Mouse (Mus musculus) embryonic facial prominence, embryonic 11.5 days (tissue): ENCODE results near the gene Srsf9. TPM values are rescaled to one million over a fixed set of nuclear protein-coding genes. Genes with fewer than 3 reads are reported as not detected.

Experiments
- ATAC-seq: fragments of 200-750 bp; cut with Nextera tagmentation; replicated peaks from 2 replicates; pipeline ENCODE4 v1.8.0; 2017; ENCODE audit warnings: low read depth; ENCODE audit not compliant: insufficient number of reproducible peaks, low FRiP score, low TSS enrichment
- DNase-seq: peaks from one replicate; pipeline ENCODE4 v3.0.0-alpha.2; 2015; ENCODE audit warnings: low spot score
- H3K27ac ChIP-seq: fragments of 300-500 bp; sonication (generic); replicated peaks from 2 replicates; pipeline ENCODE4 v1.5.1; 2014; ENCODE audit warnings: mild to moderate bottlenecking, low read depth, low read length, control low read depth
- H3K27me3 ChIP-seq: fragments of 300-500 bp; sonication (generic); 2 replicates; pipeline ENCODE4 v1.6.1; 2014; ENCODE audit warnings: mild to moderate bottlenecking, low read length, moderate library complexity, mixed read lengths; ENCODE audit not compliant: control insufficient read depth, insufficient read depth
- H3K36me3 ChIP-seq: fragments of 300-500 bp; sonication (generic); replicated peaks from 2 replicates; pipeline ENCODE4 v1.6.1; 2014; ENCODE audit warnings: low read depth, mild to moderate bottlenecking, low read length, moderate library complexity, mixed read lengths; ENCODE audit not compliant: control insufficient read depth, insufficient read depth
- H3K4me1 ChIP-seq: fragments of 300-500 bp; sonication (generic); 2 replicates; pipeline ENCODE4 v1.6.1; 2014; ENCODE audit warnings: low read length, mixed read lengths; ENCODE audit not compliant: control insufficient read depth, insufficient read depth
- H3K4me2 ChIP-seq: fragments of 300-500 bp; sonication (generic); 2 replicates; pipeline ENCODE4 v1.6.1; 2014; ENCODE audit warnings: low read depth, mild to moderate bottlenecking, control low read depth, low read length, moderate library complexity
- H3K4me3 ChIP-seq: fragments of 300-500 bp; sonication (generic); 2 replicates; pipeline ENCODE4 v1.5.1; 2014; ENCODE audit warnings: low read depth, low read length, control low read depth
- H3K9ac ChIP-seq: fragments of 300-500 bp; sonication (generic); replicated peaks from 2 replicates; pipeline ENCODE4 v1.6.1; 2014; ENCODE audit warnings: mild to moderate bottlenecking, control low read depth, low read length
- H3K9me3 ChIP-seq: fragments of 300-500 bp; sonication (generic); replicated peaks from 2 replicates; pipeline ENCODE4 v1.6.1; 2016; ENCODE audit warnings: mild to moderate bottlenecking, low read length, inconsistent platforms, mixed read lengths; ENCODE audit not compliant: control insufficient read depth
- WGBS: fragments of 180-500 bp; shearing (Covaris S2); extraction: QIAGEN DNeasy Blood & Tissue Kit; methylation state at CpG from one replicate; pipeline ENCODE4 v1.1.7; 2014; 5-methylcytosine and 5-hydroxymethylcytosine counted together
- polyA plus RNA-seq: library from polyadenylated mRNA; unstranded; fragments of >200 nt; fragmentation: Nextera tagmentation; extraction: Ambion mirVana; gene quantifications from 2 replicates; pipeline ENCODE4 v1.2.1, GENCODE M21; 2014

The Srsf9 gene
- polyA plus RNA-seq, 1 experiment from 2014 or later: 390 TPM

DNA sequence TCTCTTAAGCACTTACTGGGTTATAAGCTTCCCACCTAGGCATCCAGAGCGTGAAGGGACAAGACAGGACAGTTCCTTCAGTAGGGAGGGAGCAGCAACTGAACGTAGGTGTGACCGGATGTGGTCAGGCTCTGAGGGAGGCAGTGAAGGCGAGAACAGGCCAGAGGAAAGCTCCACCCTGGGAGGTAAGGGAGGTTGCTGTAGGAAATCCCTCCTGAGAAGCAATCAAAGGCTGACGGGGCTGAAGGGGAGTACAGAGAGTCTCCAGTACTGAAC lies 13.4 kb upstream of the Srsf9 start:
- no peak for ATAC-seq

DNA sequence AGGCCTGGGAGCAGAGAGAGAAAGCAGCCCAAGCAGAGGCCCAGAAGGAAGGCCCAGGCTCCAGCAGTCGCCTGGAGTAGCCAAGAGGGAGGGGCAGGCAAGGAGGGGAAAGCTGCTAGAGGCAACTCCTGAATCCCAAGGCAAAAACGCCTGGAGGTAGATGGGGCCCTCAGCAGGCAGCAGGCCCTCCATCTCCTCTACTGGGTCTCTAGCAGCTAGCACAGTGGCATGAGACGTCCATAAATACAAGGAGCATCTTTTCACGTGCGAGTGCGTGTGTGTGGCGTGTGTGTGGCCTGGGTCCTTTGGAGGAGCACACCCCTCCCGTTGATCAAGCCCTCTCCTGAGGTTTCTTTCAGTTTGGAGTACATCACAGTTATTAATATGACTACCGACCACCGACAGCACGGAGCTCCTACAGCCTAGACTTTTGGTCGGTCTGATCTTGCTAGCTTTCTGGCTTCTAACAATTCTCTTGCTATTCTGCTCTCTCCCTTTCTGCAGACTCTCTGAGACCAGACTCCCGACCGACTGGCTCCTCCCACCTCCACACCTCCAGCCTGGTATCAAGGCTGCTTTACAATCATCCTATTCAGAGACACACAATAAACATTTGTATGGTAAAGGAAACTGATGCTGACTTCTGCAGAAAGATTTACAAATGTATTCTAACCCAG lies 9.9 kb upstream of the Srsf9 start:
- peak; percentile 47 for DNase-seq
- H3K9ac ChIP-seq: peak overlapping the region; percentile 53
- H3K4me3 ChIP-seq: no peak overlapping the region
- H3K4me1 ChIP-seq: peaks cover 11% of the 10 kb centered on the region
- H3K36me3 ChIP-seq: no peaks in the 10 kb centered on the region
- ATAC-seq: 0 out of 2 replicates have a peak, but pooled peaks have one; percentile 40
- 7% methylated on average over 14 of the region's 14 CpGs for WGBS
- peak overlapping the region; percentile 82 for H3K27ac ChIP-seq
- H3K4me2 ChIP-seq: no peak overlapping the region
- H3K9me3 ChIP-seq: no peaks in the 10 kb centered on the region
- no peaks in the 10 kb centered on the region for H3K27me3 ChIP-seq

More for the DNA sequence above, 13.4 kb upstream of the Srsf9 start:
- Histone ChIP-seq H3K4me2 (no peak overlapping the region), H3K9me3 (no peaks in the 10 kb centered on the region), H3K27ac (no peak overlapping the region), H3K27me3 (no peaks in the 10 kb centered on the region), H3K36me3 (no peaks in the 10 kb centered on the region), H3K4me1 (peaks cover 9% of the 10 kb centered on the region), H3K4me3 (no peak overlapping the region), H3K9ac (no peak overlapping the region)
- DNase-seq: no peak
- WGBS: 32% methylated on average over 5 of the region's 5 CpGs

DNA sequence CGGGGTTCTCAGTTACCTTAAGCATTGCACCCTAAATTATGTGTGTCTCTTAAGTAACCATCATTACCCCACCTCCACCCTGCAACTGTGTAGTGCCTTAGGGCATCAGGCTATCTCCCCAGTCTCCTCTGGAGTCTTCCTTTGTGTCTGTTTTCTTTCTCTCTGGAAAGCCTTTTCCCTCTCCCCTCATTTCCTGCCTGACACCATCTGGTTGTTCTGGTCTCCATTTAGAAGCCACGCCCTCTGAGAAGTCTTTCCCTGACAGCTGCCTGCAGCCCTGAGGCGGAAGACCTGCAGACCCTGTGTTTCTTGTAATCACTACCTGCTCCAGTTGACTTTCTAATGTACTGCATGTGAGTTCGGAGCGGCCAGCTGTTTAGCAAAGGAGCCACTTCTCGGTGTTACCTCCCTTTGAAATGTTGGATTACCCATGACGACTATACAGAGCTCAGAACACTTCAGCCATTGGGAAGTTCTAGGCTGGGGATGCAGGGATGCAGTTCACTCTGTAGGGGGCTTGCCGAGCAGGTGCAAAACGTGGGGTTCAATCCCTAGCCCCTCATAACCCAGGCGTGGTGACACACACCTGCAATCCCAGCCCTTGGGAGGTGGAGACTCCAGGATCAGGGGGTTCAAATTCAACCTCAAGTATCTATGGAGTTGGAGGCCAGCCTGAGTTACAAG lies 9.2 kb upstream of the Srsf9 start:
- H3K9me3 ChIP-seq: no peaks in the 10 kb centered on the region
- peak; percentile 82 for DNase-seq
- no peak overlapping the region for H3K4me3 ChIP-seq
- 0 out of 2 replicates have a peak overlapping the region, but pooled peaks have one; percentile 23 for H3K9ac ChIP-seq
- WGBS: 2% methylated on average over 10 of the region's 10 CpGs
- no peak overlapping the region for H3K4me2 ChIP-seq
- no peaks in the 10 kb centered on the region for H3K36me3 ChIP-seq
- peak; percentile 70 for ATAC-seq
- peak overlapping the region; percentile 82 for H3K27ac ChIP-seq
- peaks cover 11% of the 10 kb centered on the region for H3K4me1 ChIP-seq
- H3K27me3 ChIP-seq: no peaks in the 10 kb centered on the region

DNA sequence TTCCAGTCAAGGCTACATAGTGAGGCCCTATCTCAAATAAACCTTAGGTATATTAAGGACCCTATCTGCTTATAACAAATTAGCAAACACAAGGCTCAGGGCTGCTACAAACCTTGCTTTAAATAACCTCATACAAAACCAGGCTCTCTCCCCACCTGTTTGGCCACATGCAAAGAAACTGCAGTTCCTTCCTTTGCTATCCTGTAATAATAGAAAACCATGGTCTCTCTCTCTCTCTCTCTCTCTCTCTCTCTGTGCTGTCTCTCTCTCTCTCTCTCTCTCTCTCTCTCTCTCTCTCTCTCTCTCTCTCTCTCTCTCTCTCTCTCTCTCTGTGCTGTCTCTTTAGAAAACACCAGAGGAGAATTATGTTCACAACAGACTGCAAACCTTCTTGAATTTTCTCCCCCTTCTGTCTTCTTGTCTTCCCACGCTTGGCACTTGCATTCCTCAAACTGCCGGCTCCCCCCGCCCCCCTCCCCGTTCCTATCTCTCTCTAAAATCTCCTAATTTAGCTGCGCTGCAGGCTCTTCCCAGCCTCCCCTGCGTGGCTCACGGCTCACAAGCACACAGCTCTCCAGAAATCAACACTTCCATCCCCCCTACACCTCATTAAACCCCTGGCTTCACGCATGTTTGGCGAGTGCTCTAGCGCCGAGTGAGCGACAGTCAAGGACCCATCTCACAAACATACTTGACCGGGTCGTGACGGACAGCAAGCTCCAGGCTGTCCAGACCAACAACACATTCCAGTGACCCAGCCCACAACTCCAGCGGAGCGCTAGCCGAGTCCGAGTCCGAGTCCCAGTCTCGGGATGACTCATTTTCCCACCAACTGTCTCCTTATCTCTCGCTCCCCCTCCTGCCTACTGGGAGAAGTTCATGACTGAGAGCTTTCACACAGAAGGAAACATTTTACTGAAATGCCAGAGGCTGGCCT lies 7.7 kb upstream of the Srsf9 start:
- peak; percentile 82 for DNase-seq
- peak overlapping the region; percentile 28 for H3K4me3 ChIP-seq
- no peaks in the 10 kb centered on the region for H3K9me3 ChIP-seq
- H3K4me1 ChIP-seq: peaks cover 11% of the 10 kb centered on the region
- H3K27me3 ChIP-seq: no peaks in the 10 kb centered on the region
- ATAC-seq: peak; percentile 61; the same call in 1 of the 2 replicates
- no peaks in the 10 kb centered on the region for H3K36me3 ChIP-seq
- peak overlapping the region; percentile 63 for H3K4me2 ChIP-seq
- H3K27ac ChIP-seq: peak overlapping the region; percentile 22; the same call in 1 of the 2 replicates
- H3K9ac ChIP-seq: peak overlapping the region; percentile 42
- under 1% methylated on average over 22 of the region's 22 CpGs for WGBS

DNA sequence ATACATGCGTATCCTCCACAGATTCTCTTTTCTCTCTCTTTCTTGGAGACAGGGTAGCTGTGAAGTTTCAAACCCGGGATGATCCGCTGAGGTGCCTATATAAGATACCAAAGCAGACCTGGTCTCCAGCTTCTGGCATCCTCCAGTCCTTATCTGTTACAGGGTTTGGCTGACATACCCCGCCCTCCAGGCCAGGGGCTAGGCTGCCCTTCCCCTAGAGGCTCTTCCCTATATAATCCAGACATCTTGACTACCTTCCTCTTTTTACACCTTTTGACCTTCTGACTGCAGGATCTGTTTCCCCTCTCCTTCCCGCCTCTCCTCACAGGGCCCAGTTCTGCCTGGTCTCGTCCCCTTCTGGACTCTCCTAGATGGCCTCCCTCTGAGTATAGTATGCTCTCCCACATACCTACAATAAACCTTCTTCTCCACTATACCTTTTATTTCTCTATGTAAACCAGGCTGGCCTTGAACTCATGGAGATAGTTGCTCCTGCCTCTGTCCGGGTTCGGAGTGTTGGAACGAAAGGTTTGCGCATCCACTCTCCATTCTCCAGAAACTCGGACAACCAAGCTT lies 633 bp upstream of the Srsf9 start:
- H3K27me3 ChIP-seq: no peaks in the 10 kb centered on the region
- WGBS: 31% methylated on average over 11 of the region's 11 CpGs
- ATAC-seq (peak; percentile 60), DNase-seq (no peak)
- peak overlapping the region; percentile 91 for H3K27ac ChIP-seq
- peaks cover 4% of the 10 kb centered on the region for H3K36me3 ChIP-seq
- H3K4me2 ChIP-seq: peak overlapping the region; percentile 64
- H3K9ac ChIP-seq: peak overlapping the region; percentile 92
- no peaks in the 10 kb centered on the region for H3K9me3 ChIP-seq
- peak overlapping the region; percentile 91 for H3K4me3 ChIP-seq
- peaks cover 5% of the 10 kb centered on the region; the same call in 1 of the 2 replicates for H3K4me1 ChIP-seq

DNA sequence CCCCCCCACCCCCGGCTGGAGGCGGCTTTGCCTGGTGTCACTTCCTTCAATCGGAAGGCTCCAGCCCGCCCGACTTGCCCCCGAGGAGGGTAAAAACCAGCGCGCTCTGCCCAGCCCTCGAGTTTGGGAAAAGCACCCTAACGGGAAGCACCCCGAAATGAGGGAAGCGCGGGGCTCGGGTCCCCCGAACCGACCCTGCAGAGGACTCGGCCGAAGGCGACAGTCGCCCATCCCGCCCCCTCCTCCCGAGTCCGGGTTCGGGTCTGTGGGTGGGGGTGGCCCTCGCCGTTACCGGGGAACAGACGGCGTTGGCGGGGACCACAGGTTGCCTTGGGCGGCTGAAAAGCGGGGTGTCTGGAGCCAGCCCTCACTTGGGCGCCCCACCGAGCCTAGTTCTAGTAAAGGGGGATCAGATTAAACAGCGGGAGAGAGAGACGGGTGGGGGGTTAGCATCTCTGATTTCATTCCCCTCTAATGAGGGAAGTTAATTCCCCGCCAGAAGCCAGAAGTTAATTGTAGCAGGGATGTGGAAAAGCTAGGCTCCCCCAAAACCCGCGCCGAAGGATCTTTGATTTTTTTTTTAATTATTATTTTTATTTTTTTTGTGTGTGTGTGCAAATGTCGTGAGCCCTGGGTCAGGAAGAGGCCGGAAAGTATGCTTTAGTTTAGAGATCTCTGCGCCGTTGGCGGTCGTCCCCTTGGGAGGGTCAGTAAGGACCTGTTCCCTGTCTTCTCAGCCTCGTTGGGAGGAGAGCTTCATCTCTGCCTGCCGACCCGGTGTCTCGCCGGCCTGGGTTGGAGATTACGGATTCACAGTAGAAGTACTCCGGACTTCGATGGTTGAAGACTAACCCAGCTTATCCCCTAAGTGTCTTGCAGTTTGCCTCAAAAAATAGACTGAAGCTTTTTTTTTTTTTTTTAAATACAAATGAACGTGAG lies 902 bp downstream of the Srsf9 start:
- Histone ChIP-seq H3K4me2 (peak overlapping the region; percentile 72), H3K9me3 (no peaks in the 10 kb centered on the region), H3K9ac (peak overlapping the region; percentile 92), H3K36me3 (peaks cover 8% of the 10 kb centered on the region), H3K4me1 (peaks cover 5% of the 10 kb centered on the region; the same call in 1 of the 2 replicates), H3K4me3 (peak overlapping the region; percentile 91), H3K27me3 (no peaks in the 10 kb centered on the region), H3K27ac (peak overlapping the region; percentile 91)
- DNase-seq: peak; percentile 24
- no peak for ATAC-seq
- 1% methylated on average over 52 of the region's 55 CpGs for WGBS

DNA sequence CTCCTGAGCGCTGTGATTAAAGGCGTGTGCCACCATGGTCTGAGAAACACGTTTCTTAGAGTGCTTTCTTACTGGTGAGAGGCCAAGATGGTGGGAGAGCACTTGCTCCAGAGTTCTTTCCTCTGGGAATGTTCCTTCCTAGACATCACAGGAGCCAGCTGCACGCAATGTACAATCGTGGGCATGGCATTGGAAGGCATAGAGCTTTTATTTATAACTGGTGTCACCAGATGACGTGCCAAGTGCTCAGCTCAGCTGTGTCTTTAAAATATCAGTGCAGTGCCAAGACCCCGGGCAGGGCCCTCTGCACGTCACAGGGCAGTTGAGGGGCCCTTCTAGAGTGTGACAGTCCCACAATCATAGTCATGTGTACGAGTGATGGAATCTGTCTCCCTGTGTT lies 4.0 kb downstream of the Srsf9 start:
- peaks cover 5% of the 10 kb centered on the region; the same call in 1 of the 2 replicates for H3K4me1 ChIP-seq
- H3K27ac ChIP-seq: no peak overlapping the region
- DNase-seq (no peak), ATAC-seq (no peak)
- peaks cover 20% of the 10 kb centered on the region for H3K36me3 ChIP-seq
- 92% methylated on average over 9 of the region's 9 CpGs for WGBS
- H3K4me3 ChIP-seq: no peak overlapping the region
- no peak overlapping the region for H3K4me2 ChIP-seq
- H3K9ac ChIP-seq: no peak overlapping the region
- H3K9me3 ChIP-seq: no peaks in the 10 kb centered on the region
- H3K27me3 ChIP-seq: no peaks in the 10 kb centered on the region
